Mouse (Mus musculus): Measurements from ENCODE around the gene Lpar5. TPM values are rescaled to one million over a fixed set of nuclear protein-coding genes. Genes with fewer than 3 reads are reported as not detected.
A peak's percentile ranks its signal among the peaks of the same experiment; 100 is the strongest.

Lpar5 gene
- total and polyA plus RNA-seq, 3 experiments, result 0.83 to 2.6 (median 1.4) TPM

- ATAC-seq (ENCODE audit: extremely low read depth, insufficient number of reproducible peaks, low FRiP score, poor library complexity, severe bottlenecking) (peak; percentile 24; the same call in 1 of the 2 replicates), DNase-seq (ENCODE audit: low spot score) (no peak)
- Histone ChIP-seq H3K27me3 (ENCODE audit: insufficient read depth, low read length) (0 out of 2 replicates have a peak, but pooled peaks cover 3% of the 10 kb centered on the region), H3K9me3 (replicated peaks) (no peaks in the 10 kb centered on the region), H3K4me3 (ENCODE audit: low read depth, low read length) (no peak overlapping the region), H3K36me3 (replicated peaks) (peaks cover 22% of the 10 kb centered on the region), H3K4me1 (ENCODE audit: insufficient read depth, low read depth, low read length) (peaks cover 16% of the 10 kb centered on the region)
- peak; percentile 22; the same call in 1 of the 2 replicates for TF ChIP-seq CTCF (IDR thresholded peaks at IDR 0.05; ENCODE audit: low read depth, low read length)
- no peak for TF ChIP-seq POLR2AphosphoS5 (IDR thresholded peaks at IDR 0.05; ENCODE audit: insufficient replicate concordance, low read depth, low read length)
These were observed 14.3 kb downstream of the Lpar5 start for GRCm38 (mm10) chr6:125081797-125082560.

GRCm38 (mm10) chr6:125082801-125083386, 15.2 kb downstream of the Lpar5 start:
- no peak overlapping the region for H3K4me3 ChIP-seq (ENCODE audit: low read depth, low read length)

GRCm38 (mm10) chr6:125084424-125084823, 16.7 kb downstream of the Lpar5 start:
- TF ChIP-seq GATA2 (IDR thresholded peaks at IDR 0.05; ENCODE audit: borderline replicate concordance, low read depth, low read length) (no peak), POLR2AphosphoS5 (IDR thresholded peaks at IDR 0.05; ENCODE audit: insufficient replicate concordance, low read depth, low read length) (no peak), CTCF (IDR thresholded peaks at IDR 0.05; ENCODE audit: low read depth, low read length) (peak; percentile 80), TAL1 (conservative IDR thresholded peaks at IDR 0.05; ENCODE audit: low read depth, low read length) (no peak), GATA1 (IDR thresholded peaks at IDR 0.05; ENCODE audit: borderline replicate concordance, low read length) (no peak)
- Histone ChIP-seq H3K4me1 (ENCODE audit: insufficient read depth, low read depth, low read length) (peaks cover 36% of the 10 kb centered on the region), H3K27me3 (ENCODE audit: insufficient read depth, low read length) (0 out of 2 replicates have a peak, but pooled peaks cover 3% of the 10 kb centered on the region), H3K36me3 (replicated peaks) (peaks cover 22% of the 10 kb centered on the region), H3K9me3 (replicated peaks) (no peaks in the 10 kb centered on the region), H3K4me3 (ENCODE audit: low read depth, low read length) (no peak overlapping the region)
- DNase-seq (ENCODE audit: low spot score) (no peak), ATAC-seq (ENCODE audit: extremely low read depth, insufficient number of reproducible peaks, low FRiP score, poor library complexity, severe bottlenecking) (no peak)

More at GRCm38 (mm10) chr6:125082801-125083386, 15.2 kb downstream of the Lpar5 start:
- H3K27me3 ChIP-seq (ENCODE audit: insufficient read depth, low read length), result 0 out of 2 replicates have a peak, but pooled peaks cover 3% of the 10 kb centered on the region
- ATAC-seq (ENCODE audit: extremely low read depth, insufficient number of reproducible peaks, low FRiP score, poor library complexity, severe bottlenecking) (no peak), DNase-seq (ENCODE audit: low spot score) (no peak)
- peaks cover 21% of the 10 kb centered on the region for H3K4me1 ChIP-seq (ENCODE audit: insufficient read depth, low read depth, low read length)
- no peak for TF ChIP-seq POLR2AphosphoS5 (IDR thresholded peaks at IDR 0.05; ENCODE audit: insufficient replicate concordance, low read depth, low read length)
- no peak for TF ChIP-seq GATA1 (IDR thresholded peaks at IDR 0.05; ENCODE audit: borderline replicate concordance, low read length)
- TF ChIP-seq GATA2 (IDR thresholded peaks at IDR 0.05; ENCODE audit: borderline replicate concordance, low read depth, low read length), result no peak
- no peak for TF ChIP-seq CTCF (IDR thresholded peaks at IDR 0.05; ENCODE audit: low read depth, low read length)
- TF ChIP-seq TAL1 (conservative IDR thresholded peaks at IDR 0.05; ENCODE audit: low read depth, low read length), result no peak
- no peaks in the 10 kb centered on the region for H3K9me3 ChIP-seq (replicated peaks)
- H3K36me3 ChIP-seq (replicated peaks), result peaks cover 22% of the 10 kb centered on the region

- H3K9me3 ChIP-seq (replicated peaks), result no peaks in the 10 kb centered on the region
- no peak for TF ChIP-seq GATA2 (IDR thresholded peaks at IDR 0.05; ENCODE audit: borderline replicate concordance, low read depth, low read length)
- TF ChIP-seq POLR2AphosphoS5 (IDR thresholded peaks at IDR 0.05; ENCODE audit: insufficient replicate concordance, low read depth, low read length), result no peak
- TF ChIP-seq TAL1 (conservative IDR thresholded peaks at IDR 0.05; ENCODE audit: low read depth, low read length), result no peak
- no peak for TF ChIP-seq GATA1 (IDR thresholded peaks at IDR 0.05; ENCODE audit: borderline replicate concordance, low read length)
- TF ChIP-seq CTCF (IDR thresholded peaks at IDR 0.05; ENCODE audit: low read depth, low read length), result no peak
- DNase-seq (ENCODE audit: low spot score), result no peak
- peaks cover 2% of the 10 kb centered on the region for H3K36me3 ChIP-seq (replicated peaks)
- H3K27me3 ChIP-seq (ENCODE audit: insufficient read depth, low read length), result no peaks in the 10 kb centered on the region
- peaks cover 50% of the 10 kb centered on the region for H3K4me1 ChIP-seq (ENCODE audit: insufficient read depth, low read depth, low read length)
- no peak for ATAC-seq (ENCODE audit: extremely low read depth, insufficient number of reproducible peaks, low FRiP score, poor library complexity, severe bottlenecking)
- H3K4me3 ChIP-seq (ENCODE audit: low read depth, low read length), result no peak overlapping the region
These were observed 20.2 kb downstream of the Lpar5 start for GRCm38 (mm10) chr6:125087937-125088336.

- peaks cover 51% of the 10 kb centered on the region for H3K4me1 ChIP-seq (ENCODE audit: insufficient read depth, low read depth, low read length)
- ATAC-seq (ENCODE audit: extremely low read depth, insufficient number of reproducible peaks, low FRiP score, poor library complexity, severe bottlenecking) (peak; percentile 58), DNase-seq (ENCODE audit: low spot score) (peak; percentile 68)
These were observed 21.0 kb downstream of the Lpar5 start for GRCm38 (mm10) chr6:125088561-125089321.

More at GRCm38 (mm10) chr6:125088561-125089321, 21.0 kb downstream of the Lpar5 start:
- H3K36me3 ChIP-seq (replicated peaks), result no peaks in the 10 kb centered on the region
- no peaks in the 10 kb centered on the region for H3K9me3 ChIP-seq (replicated peaks)
- H3K4me3 ChIP-seq (ENCODE audit: low read depth, low read length), result peak overlapping the region; percentile 52; the same call in 1 of the 2 replicates
- no peak for TF ChIP-seq GATA2 (IDR thresholded peaks at IDR 0.05; ENCODE audit: borderline replicate concordance, low read depth, low read length)
- TF ChIP-seq POLR2AphosphoS5 (IDR thresholded peaks at IDR 0.05; ENCODE audit: insufficient replicate concordance, low read depth, low read length), result no peak
- no peak for TF ChIP-seq TAL1 (conservative IDR thresholded peaks at IDR 0.05; ENCODE audit: low read depth, low read length)
- no peak for TF ChIP-seq CTCF (IDR thresholded peaks at IDR 0.05; ENCODE audit: low read depth, low read length)
- no peak for TF ChIP-seq GATA1 (IDR thresholded peaks at IDR 0.05; ENCODE audit: borderline replicate concordance, low read length)
- H3K27me3 ChIP-seq (ENCODE audit: insufficient read depth, low read length), result no peaks in the 10 kb centered on the region
